Mouse (Mus musculus) layer of hippocampus, adult 9-11 months (tissue): Measurements from ENCODE around the gene Gm28230.

Experiments used
- DNase-seq: peaks from one replicate; pipeline ENCODE4 v3.0.0; 2022

Gm28230 gene

DNA sequence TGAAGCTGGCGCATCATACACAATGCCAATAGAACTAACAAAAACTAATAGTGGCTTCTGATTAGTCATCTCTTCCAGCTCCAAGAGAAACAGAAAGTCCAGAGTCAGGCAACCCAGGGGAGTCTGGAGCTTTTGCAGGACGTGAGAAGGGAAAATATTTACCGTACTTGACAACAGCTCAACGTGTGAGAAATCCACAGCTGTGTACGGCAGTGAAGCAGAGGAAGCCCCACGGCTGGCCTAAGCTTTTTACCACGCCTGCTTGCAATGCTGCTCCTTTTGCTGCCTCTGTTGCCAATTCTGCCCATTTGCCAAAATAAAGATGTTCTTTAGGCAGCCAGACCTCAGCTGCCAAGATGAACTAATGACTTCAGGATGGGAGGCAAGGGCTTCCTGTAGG, 69.0 kb downstream of the Gm28230 start:
- DNase-seq, result no peak
